8 mouse cellular contexts compared by ENCODE assay signal in the genomic region with DNA sequence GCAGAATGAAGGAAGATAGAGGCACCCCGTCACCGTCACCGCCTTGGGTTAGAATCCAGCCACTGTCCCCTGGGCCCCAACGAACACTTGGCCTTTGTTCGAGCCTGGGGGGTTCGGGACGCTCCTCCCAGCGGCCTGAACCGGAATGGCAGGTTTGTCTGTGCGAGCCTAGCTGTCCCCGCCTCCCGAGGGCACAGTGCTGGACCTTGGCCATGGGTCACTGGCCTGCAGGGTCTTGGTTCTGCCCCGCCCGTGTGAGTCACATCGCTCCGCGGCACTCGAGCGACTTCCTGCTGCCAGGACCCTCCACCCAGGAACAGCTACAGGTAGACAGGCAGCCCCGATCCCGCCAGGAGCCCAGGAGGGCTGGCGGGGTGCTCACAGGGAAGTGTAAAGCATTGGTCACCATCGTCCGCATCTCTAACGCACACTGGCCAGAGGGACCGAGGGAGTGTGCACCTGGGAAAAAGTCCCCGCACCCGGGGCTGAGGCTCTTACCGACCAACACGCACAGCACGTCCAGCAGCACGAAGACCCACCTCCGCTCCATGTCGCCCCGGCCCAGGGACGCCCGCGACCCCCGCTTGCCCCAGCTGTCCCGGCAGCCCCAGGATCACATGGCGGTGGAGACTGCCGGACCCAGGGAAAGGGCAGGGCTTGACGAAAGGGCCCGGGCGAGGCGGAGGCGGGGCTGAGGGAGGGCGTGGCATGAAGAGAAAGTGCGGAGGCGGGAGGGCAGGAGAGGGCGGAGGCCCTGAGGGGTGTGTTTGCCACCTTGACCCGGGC. TPM values are rescaled to one million over a fixed set of nuclear protein-coding genes. Genes with fewer than 3 reads are reported as not detected.
DNase-seq lines count a peak whose midpoint lies in the region; ATAC-seq and TF ChIP-seq lines count a peak whose summit lies in the region.

A gene (minus strand): TSS at position 671 of the 786 bp plus-strand sequence.

- no peak for TF ChIP-seq POLR2A in thymus, adult 2 months (IDR thresholded peaks at IDR 0.05; ENCODE audit: control insufficient read depth, extremely low read depth, insufficient read depth, low read length, poor library complexity)

- ATAC-seq in cerebellum, adult (ENCODE audit: insufficient number of reproducible peaks, low FRiP score, low TSS enrichment): peak; percentile 38; the same call in 1 of the 2 replicates
- ATAC-seq in forebrain, embryonic 12.5 days (ENCODE audit: low FRiP score): peak; percentile 67
- peak; percentile 73 for ATAC-seq in lung, embryonic 15.5 days (ENCODE audit: borderline replicate concordance, extremely low read depth, low FRiP score, low TSS enrichment)
- peak; percentile 62 for ATAC-seq in neural tube, embryonic 15.5 days (ENCODE audit: low FRiP score)

- under 1% methylated on average over 52 of the region's 52 CpGs for WGBS in forebrain, embryonic 12.5 days
- WGBS in large intestine, adult 2 months: under 1% methylated on average over 52 of the region's 52 CpGs
- under 1% methylated on average over 52 of the region's 52 CpGs for WGBS in lung, embryonic 15.5 days
- WGBS in neural tube, embryonic 15.5 days: under 1% methylated on average over 52 of the region's 52 CpGs
- WGBS in thymus, adult 2 months: 2% methylated on average over 52 of the region's 52 CpGs

- H3K36me3 ChIP-seq in ES-E14 (ENCODE audit: control insufficient read depth, insufficient read depth, low read length, poor library complexity, severe bottlenecking): no peaks in the 10 kb centered on the region; the same call in 1 of the 2 replicates
- H3K36me3 ChIP-seq in forebrain, embryonic 12.5 days (replicated peaks): peaks cover 5% of the 10 kb centered on the region
- H3K36me3 ChIP-seq in lung, embryonic 15.5 days: no peaks in the 10 kb centered on the region
- H3K36me3 ChIP-seq in neural tube, embryonic 15.5 days: no peaks in the 10 kb centered on the region
- H3K36me3 ChIP-seq in thymus, adult 2 months (ENCODE audit: control insufficient read depth, insufficient read depth, low read length): no peaks in the 10 kb centered on the region

- H3K4me2 ChIP-seq in forebrain, embryonic 12.5 days: peak within 1 kb of the TSS; percentile 96
- H3K4me2 ChIP-seq in lung, embryonic 15.5 days: peak within 1 kb of the TSS; percentile 95
- H3K4me2 ChIP-seq in neural tube, embryonic 15.5 days: peak within 1 kb of the TSS; percentile 94

- in situ Hi-C loops in ES-E14 (cut with MboI; ENCODE audit: low sequenced_read_pairs in 2 of 2, unreplicated experiment in 2 of 2): no loop called here

- H3K27ac ChIP-seq in ES-E14 (ENCODE audit: insufficient read depth, low read depth, low read length, poor library complexity, severe bottlenecking): no peak within 1 kb of the TSS
- H3K27ac ChIP-seq in forebrain, embryonic 12.5 days: no peak within 1 kb of the TSS
- H3K27ac ChIP-seq in lung, embryonic 15.5 days: peak within 1 kb of the TSS; percentile 81
- H3K27ac ChIP-seq in neural tube, embryonic 15.5 days (replicated peaks): no peak within 1 kb of the TSS
- no peak within 1 kb of the TSS for H3K27ac ChIP-seq in thymus, adult 2 months (ENCODE audit: control insufficient read depth, insufficient read depth, low read length)

- intact Hi-C loops in heart, postnatal 25 days (cut with DNase I): no loop called here

- peak within 1 kb of the TSS; percentile 81 to 83 for H3K4me3 ChIP-seq in ES-E14 (ENCODE audit: insufficient read depth in 1 of 2, low read depth in 1 of 2, low read length in 2 of 2, poor library complexity in 1 of 2, severe bottlenecking in 1 of 2)
- peak within 1 kb of the TSS; percentile 60 for H3K4me3 ChIP-seq in forebrain, embryonic 12.5 days (replicated peaks)
- H3K4me3 ChIP-seq in lung, embryonic 15.5 days: peak within 1 kb of the TSS; percentile 66
- H3K4me3 ChIP-seq in neural tube, embryonic 15.5 days (replicated peaks): peak within 1 kb of the TSS; percentile 60
- peak within 1 kb of the TSS; percentile 73 for H3K4me3 ChIP-seq in thymus, adult 2 months (ENCODE audit: control insufficient read depth, insufficient read depth, low read length)

- peak; percentile 62 for DNase-seq in ES-E14 (ENCODE audit: low read depth, low spot score)
- DNase-seq in heart, postnatal 25 days (ENCODE audit: low spot score): peak; percentile 38
- peak; percentile 89 for DNase-seq in large intestine, adult 2 months (ENCODE audit: low read depth, low spot score)
- DNase-seq in thymus, adult 2 months: peak; percentile 65

- peaks cover 13% of the 10 kb centered on the region; the same call in 1 of the 2 replicates for H3K27me3 ChIP-seq in forebrain, embryonic 12.5 days
- H3K27me3 ChIP-seq in lung, embryonic 15.5 days: no peaks in the 10 kb centered on the region
- H3K27me3 ChIP-seq in neural tube, embryonic 15.5 days (replicated peaks): no peaks in the 10 kb centered on the region
- H3K27me3 ChIP-seq in thymus, adult 2 months (ENCODE audit: control insufficient read depth, insufficient read depth, low read length): no peaks in the 10 kb centered on the region

- peak within 1 kb of the TSS; percentile 48 for H3K9ac ChIP-seq in ES-E14 (ENCODE audit: insufficient read depth, low read depth, low read length, poor library complexity, severe bottlenecking)
- peak within 1 kb of the TSS; percentile 63 for H3K9ac ChIP-seq in forebrain, embryonic 12.5 days
- H3K9ac ChIP-seq in lung, embryonic 15.5 days: peak within 1 kb of the TSS; percentile 49
- peak within 1 kb of the TSS; percentile 60 for H3K9ac ChIP-seq in neural tube, embryonic 15.5 days (replicated peaks)

- peak; percentile 47; the same call in 1 of the 2 replicates for TF ChIP-seq CTCF in thymus, adult 2 months (IDR thresholded peaks at IDR 0.05; ENCODE audit: borderline replicate concordance, control insufficient read depth, extremely low read depth, insufficient read depth, low read length, poor library complexity)

- peaks cover 0 to 10% of the 10 kb centered on the region in 2 experiments; a peak in 2 of 4 replicates for H3K4me1 ChIP-seq in ES-E14 (ENCODE audit: control insufficient read depth in 2 of 2, insufficient read depth in 2 of 2, low read length in 2 of 2, poor library complexity in 1 of 2)
- peaks cover 13% of the 10 kb centered on the region; the same call in 1 of the 2 replicates for H3K4me1 ChIP-seq in forebrain, embryonic 12.5 days
- H3K4me1 ChIP-seq in lung, embryonic 15.5 days: no peaks in the 10 kb centered on the region
- peaks cover 15% of the 10 kb centered on the region for H3K4me1 ChIP-seq in neural tube, embryonic 15.5 days
- peaks cover 17% of the 10 kb centered on the region for H3K4me1 ChIP-seq in thymus, adult 2 months (replicated peaks; ENCODE audit: control insufficient read depth, insufficient read depth, low read length)

- no peaks in the 10 kb centered on the region for H3K9me3 ChIP-seq in ES-E14 (ENCODE audit: control insufficient read depth, insufficient read depth, low read depth, low read length)
- H3K9me3 ChIP-seq in forebrain, embryonic 12.5 days: no peaks in the 10 kb centered on the region
- no peaks in the 10 kb centered on the region for H3K9me3 ChIP-seq in lung, embryonic 15.5 days
- no peaks in the 10 kb centered on the region for H3K9me3 ChIP-seq in neural tube, embryonic 15.5 days (replicated peaks)

TF ChIP-seq in ES-E14, 5 proteins besides CTCF, POLR2A, EP300 and RAD21:
- TF ChIP-seq MAFK (IDR thresholded peaks at IDR 0.05; ENCODE audit: insufficient read depth, low read depth, low read length): no peak
- TF ChIP-seq ZC3H11A (IDR thresholded peaks at IDR 0.05; ENCODE audit: borderline replicate concordance, low read depth, low read length): no peak
- TF ChIP-seq HCFC1 (IDR thresholded peaks at IDR 0.05; ENCODE audit: borderline replicate concordance, insufficient read depth, low read length): no peak
- TF ChIP-seq CHD2 (IDR thresholded peaks at IDR 0.05; ENCODE audit: low read depth, low read length): no peak
- no peak for TF ChIP-seq ZNF384 (IDR thresholded peaks at IDR 0.05; ENCODE audit: low read depth, low read length)

RNA-seq across cellular contexts. Expression of the gene that starts here (rescaled TPM):
- total RNA-seq in ES-E14 (2012; rRNA removed): 27.2 and 32.2 TPM in 2 replicates
- 9.2 and 10.6 TPM in 2 replicates for polyA plus RNA-seq in forebrain, embryonic 12.5 days (2016; fragmentation: Nextera tagmentation; extraction: Ambion mirVana)
- 1 to 10 TPM; 2.7 to 2.9 TPM for total RNA-seq in heart, postnatal 25 days (2021)
- polyA plus RNA-seq in large intestine, adult 2 months (2012; rRNA removed): 288 and 296 TPM in 2 replicates
- polyA plus RNA-seq in lung, embryonic 15.5 days (2015; fragmentation: Nextera tagmentation; extraction: Ambion mirVana): 33.2 and 34.1 TPM in 2 replicates
- 23.7 and 26.2 TPM in 2 replicates for polyA plus RNA-seq in neural tube, embryonic 15.5 days (2015; fragmentation: Nextera tagmentation; extraction: Ambion mirVana)
- 7.5 and 8.7 TPM in 2 replicates for polyA plus RNA-seq in thymus, adult 2 months (2012; rRNA removed)

Comparison
In these comparisons a context has a peak if more than half of its experiments do, and no peak if none do; other contexts are left out.
1. DNase-seq: peak in every context shown above with its lines; median percentile 89 in large intestine, adult 2 months; 65 in thymus, adult 2 months; 62 in ES-E14; 38 in heart, postnatal 25 days.